Mouse (Mus musculus) midbrain, embryonic 14.5 days (tissue): ENCODE data around the gene Gpr19. TPM values are rescaled to one million over a fixed set of nuclear protein-coding genes. Genes with fewer than 3 reads are reported as not detected.

Experiments
- ATAC-seq: fragments of 200-750 bp; cut with Nextera tagmentation; 2 replicates; pipeline ENCODE4 v1.8.0; 2017; ENCODE audit warnings: moderate number of reproducible peaks, moderate library complexity; ENCODE audit not compliant: low FRiP score, low TSS enrichment
- DNase-seq: peaks from one replicate; pipeline ENCODE4 v3.0.0-alpha.2; 2015
- H3K27ac ChIP-seq: fragments of 300-500 bp; sonication (generic); replicated peaks from 2 replicates; pipeline ENCODE4 v1.5.1; 2014; ENCODE audit warnings: mild to moderate bottlenecking, low read depth, low read length, moderate library complexity
- H3K27me3 ChIP-seq: fragments of 300-500 bp; sonication (generic); 2 replicates; pipeline ENCODE4 v1.6.1; 2014; ENCODE audit warnings: low read length, control low read depth, mixed read lengths; ENCODE audit not compliant: control insufficient read depth, insufficient read depth
- H3K36me3 ChIP-seq: fragments of 300-500 bp; sonication (generic); 2 replicates; pipeline ENCODE4 v1.6.1; 2014; ENCODE audit warnings: low read length, control low read depth; ENCODE audit not compliant: control insufficient read depth, insufficient read depth
- H3K4me1 ChIP-seq: fragments of 300-500 bp; sonication (generic); 2 replicates; pipeline ENCODE4 v1.6.1; 2014; ENCODE audit warnings: mild to moderate bottlenecking, antibody characterized with exemption, low read length, control low read depth; ENCODE audit not compliant: control insufficient read depth, insufficient read depth
- H3K4me2 ChIP-seq: fragments of 300-500 bp; sonication (generic); 2 replicates; pipeline ENCODE4 v1.6.1; 2014; ENCODE audit warnings: mild to moderate bottlenecking, low read length, moderate library complexity
- H3K4me3 ChIP-seq: fragments of 300-500 bp; sonication (generic); replicated peaks from 2 replicates; pipeline ENCODE4 v1.5.1; 2014; ENCODE audit warnings: low read depth, low read length
- H3K9ac ChIP-seq: fragments of 300-500 bp; sonication (generic); replicated peaks from 2 replicates; pipeline ENCODE4 v1.6.1; 2014; ENCODE audit warnings: mild to moderate bottlenecking, low read length, moderate library complexity
- H3K9me3 ChIP-seq: fragments of 300-500 bp; sonication (generic); 2 replicates; pipeline ENCODE4 v1.6.1; 2016; ENCODE audit warnings: low read length, control low read depth, mixed read lengths; ENCODE audit not compliant: control insufficient read depth
- WGBS: fragments of 180-500 bp; shearing (Covaris S2); extraction: QIAGEN DNeasy Blood & Tissue Kit; methylation state at CpG from one replicate; pipeline ENCODE4 v1.1.7; 2014; 5-methylcytosine and 5-hydroxymethylcytosine counted together
- polyA plus RNA-seq: library from polyadenylated mRNA; unstranded; fragments of >200 nt; fragmentation: Nextera tagmentation; extraction: Ambion mirVana; gene quantifications from 2 replicates; pipeline ENCODE4 v1.2.1, GENCODE M21; 2014

Gene Gpr19
- polyA plus RNA-seq, 1 experiment from 2014 or later: 43.0 TPM

GRCm38 (mm10) chr6:134872236-134872635 lies 26.1 kb downstream of the Gpr19 start:
- no peaks in the 10 kb centered on the region for H3K9me3 ChIP-seq
- H3K36me3 ChIP-seq: peaks cover 58% of the 10 kb centered on the region
- no peaks in the 10 kb centered on the region for H3K4me1 ChIP-seq
- WGBS: 86% methylated on average over 2 of the region's 2 CpGs
- H3K4me2 ChIP-seq: no peak overlapping the region
- H3K27me3 ChIP-seq: no peaks in the 10 kb centered on the region
- ATAC-seq (no peak), DNase-seq (no peak)
- no peak overlapping the region for H3K9ac ChIP-seq
- no peak overlapping the region for H3K4me3 ChIP-seq
- H3K27ac ChIP-seq: no peak overlapping the region

DNA sequence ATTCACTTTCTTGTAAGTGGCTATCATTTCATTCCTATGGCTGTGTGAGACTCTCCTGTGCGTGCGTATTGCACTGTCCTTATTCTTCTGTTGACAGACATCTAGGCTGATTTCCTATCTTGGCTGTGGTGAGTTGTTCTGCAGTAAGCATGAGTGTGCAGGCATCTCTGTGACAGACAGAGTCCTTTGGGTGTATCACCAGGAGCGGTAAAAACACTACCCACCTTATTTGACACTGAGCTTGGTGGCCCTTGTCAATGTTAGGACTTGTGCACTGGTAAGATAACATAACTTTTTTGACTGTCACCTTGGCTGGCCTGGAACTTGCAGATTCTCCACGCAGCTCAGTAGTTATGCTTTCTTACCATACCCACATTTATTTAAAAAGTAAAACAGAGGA lies 27.5 kb downstream of the Gpr19 start:
- H3K9me3 ChIP-seq: no peaks in the 10 kb centered on the region
- no peak overlapping the region for H3K4me3 ChIP-seq
- H3K9ac ChIP-seq: no peak overlapping the region
- no peak overlapping the region for H3K27ac ChIP-seq
- H3K36me3 ChIP-seq: peaks cover 60% of the 10 kb centered on the region
- DNase-seq (no peak), ATAC-seq (no peak)
- no peaks in the 10 kb centered on the region for H3K27me3 ChIP-seq
- H3K4me2 ChIP-seq: no peak overlapping the region
- H3K4me1 ChIP-seq: no peaks in the 10 kb centered on the region
- WGBS: 98% methylated on average over 4 of the region's 4 CpGs

DNA sequence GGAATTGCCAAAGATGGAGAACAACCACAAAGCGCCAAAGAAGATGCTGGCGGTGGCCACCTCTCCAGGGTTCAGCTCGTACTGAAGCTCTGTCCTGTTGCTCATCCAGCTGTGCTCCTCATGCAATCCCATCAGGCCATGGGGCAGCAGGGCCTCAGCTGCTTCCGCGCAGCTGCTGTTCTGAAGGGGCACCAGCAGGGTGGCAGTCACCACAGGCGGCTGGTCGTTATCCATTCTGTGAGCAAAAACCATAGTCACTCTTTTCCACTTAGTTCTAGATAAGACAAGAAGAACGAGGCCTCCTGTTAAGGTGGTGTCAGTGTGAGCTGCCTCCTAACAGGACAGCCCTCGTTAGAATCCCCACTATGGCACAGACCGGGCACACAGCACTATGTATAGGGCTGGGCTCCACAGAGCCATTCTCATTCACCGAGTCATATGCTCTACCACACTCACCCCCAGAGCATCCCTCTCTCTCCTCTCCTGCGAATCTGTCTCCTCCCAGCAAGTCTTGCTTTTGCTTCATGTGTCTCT lies 28.1 kb downstream of the Gpr19 start:
- Histone ChIP-seq H3K9ac (no peak overlapping the region), H3K27me3 (no peaks in the 10 kb centered on the region), H3K4me1 (no peaks in the 10 kb centered on the region), H3K27ac (no peak overlapping the region), H3K4me2 (no peak overlapping the region), H3K9me3 (no peaks in the 10 kb centered on the region), H3K4me3 (no peak overlapping the region), H3K36me3 (peaks cover 57% of the 10 kb centered on the region)
- DNase-seq (no peak), ATAC-seq (no peak)
- 94% methylated on average over 12 of the region's 12 CpGs for WGBS

GRCm38 (mm10) chr6:134867325-134867724 lies 31.1 kb downstream of the Gpr19 start:
- DNase-seq (no peak), ATAC-seq (no peak)
- Histone ChIP-seq H3K36me3 (peaks cover 51% of the 10 kb centered on the region), H3K27me3 (no peaks in the 10 kb centered on the region), H3K27ac (no peak overlapping the region), H3K4me3 (no peak overlapping the region), H3K4me2 (no peak overlapping the region), H3K9me3 (no peaks in the 10 kb centered on the region), H3K9ac (no peak overlapping the region), H3K4me1 (peaks cover 6% of the 10 kb centered on the region; the same call in 1 of the 2 replicates)
- WGBS: 90% methylated on average over 3 of the region's 3 CpGs

DNA sequence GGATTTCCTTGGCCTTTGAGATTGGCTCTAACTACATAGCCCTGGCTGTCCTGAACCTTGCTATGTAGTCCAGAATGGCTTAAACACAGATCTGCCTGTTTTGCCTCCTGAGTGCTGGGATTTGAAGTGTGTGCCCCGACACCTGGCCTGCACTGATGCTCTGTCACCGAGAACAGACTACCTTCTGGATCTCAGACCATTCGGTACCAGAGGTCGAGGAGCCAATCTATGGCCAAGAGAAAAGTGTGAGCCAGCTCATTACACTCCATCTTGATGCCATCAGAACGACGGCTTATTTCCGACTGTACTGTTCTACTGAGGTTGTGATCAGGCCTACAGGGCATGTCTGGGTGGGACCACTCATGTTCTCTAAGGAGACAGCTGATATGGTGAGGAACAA lies 32.3 kb downstream of the Gpr19 start:
- no peak overlapping the region for H3K27ac ChIP-seq
- H3K4me3 ChIP-seq: no peak overlapping the region
- H3K4me2 ChIP-seq: no peak overlapping the region
- no peak overlapping the region for H3K9ac ChIP-seq
- no peaks in the 10 kb centered on the region for H3K9me3 ChIP-seq
- peaks cover 46% of the 10 kb centered on the region for H3K36me3 ChIP-seq
- H3K27me3 ChIP-seq: no peaks in the 10 kb centered on the region
- peaks cover 15% of the 10 kb centered on the region; the same call in 1 of the 2 replicates for H3K4me1 ChIP-seq
- DNase-seq: no peak
- WGBS: 94% methylated on average over 7 of the region's 7 CpGs
- no peak for ATAC-seq

GRCm38 (mm10) chr6:134863146-134863545 lies 35.2 kb downstream of the Gpr19 start:
- peak overlapping the region; percentile 31 for H3K4me3 ChIP-seq
- peak overlapping the region; percentile 43; the same call in 1 of the 2 replicates for H3K9ac ChIP-seq
- H3K9me3 ChIP-seq: no peaks in the 10 kb centered on the region
- peak overlapping the region; percentile 64 for H3K4me2 ChIP-seq
- H3K27ac ChIP-seq: peak overlapping the region; percentile 81
- ATAC-seq (peak; percentile 87), DNase-seq (peak; percentile 98)
- H3K4me1 ChIP-seq: peaks cover 15% of the 10 kb centered on the region; the same call in 1 of the 2 replicates
- peaks cover 19% of the 10 kb centered on the region for H3K36me3 ChIP-seq
- under 1% methylated on average over 19 of the region's 19 CpGs for WGBS
- H3K27me3 ChIP-seq: no peaks in the 10 kb centered on the region

DNA sequence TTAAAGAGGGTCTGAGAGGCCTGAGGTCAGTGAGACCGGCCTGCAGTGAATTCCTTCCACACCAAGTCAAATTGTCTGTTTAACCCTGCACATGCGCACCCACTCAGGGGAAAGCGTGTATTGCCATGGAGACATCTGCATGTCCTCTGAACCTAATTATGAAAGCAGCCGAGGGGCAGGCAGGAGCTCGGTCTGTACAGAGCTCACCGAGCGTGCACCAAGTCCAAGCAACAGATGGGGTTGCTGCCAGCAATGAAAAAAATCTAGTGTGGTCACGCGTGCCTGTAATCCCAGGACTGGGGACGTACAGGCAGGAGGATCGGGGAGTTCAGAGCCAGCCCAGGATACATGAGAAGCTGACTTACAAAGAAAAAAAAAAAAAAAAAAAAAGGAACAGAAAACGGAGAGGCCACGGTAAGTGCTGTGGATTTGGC lies 35.7 kb downstream of the Gpr19 start:
- DNase-seq: peak; percentile 76
- no peaks in the 10 kb centered on the region for H3K9me3 ChIP-seq
- peak overlapping the region; percentile 64 for H3K4me2 ChIP-seq
- peak overlapping the region; percentile 43; the same call in 1 of the 2 replicates for H3K9ac ChIP-seq
- WGBS: 6% methylated on average over 13 of the region's 13 CpGs
- ATAC-seq: peak; percentile 80
- peak overlapping the region; percentile 31 for H3K4me3 ChIP-seq
- H3K27ac ChIP-seq: peak overlapping the region; percentile 81
- no peaks in the 10 kb centered on the region for H3K27me3 ChIP-seq
- H3K36me3 ChIP-seq: peaks cover 15% of the 10 kb centered on the region
- peaks cover 15% of the 10 kb centered on the region; the same call in 1 of the 2 replicates for H3K4me1 ChIP-seq

DNA sequence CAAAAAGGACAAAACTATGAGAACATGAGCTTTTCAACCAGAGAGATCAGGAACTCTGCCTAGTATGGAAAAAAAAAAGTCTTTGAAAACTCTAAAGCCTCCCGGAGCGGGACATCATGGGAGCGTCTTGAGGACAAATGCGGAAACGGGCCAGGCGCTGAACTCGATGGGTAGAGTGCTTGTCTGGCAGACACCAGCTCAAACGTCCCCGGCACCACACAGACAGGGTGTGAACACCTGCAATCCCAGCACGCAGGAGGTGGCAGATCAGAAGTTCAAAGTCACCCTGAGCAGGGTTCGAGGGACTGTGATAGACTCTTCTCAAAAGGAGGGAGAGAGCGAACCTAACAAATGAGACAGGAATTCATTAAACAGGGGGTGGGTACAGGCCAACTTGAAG lies 37.0 kb downstream of the Gpr19 start:
- DNase-seq (no peak), ATAC-seq (no peak)
- WGBS: 88% methylated on average over 12 of the region's 12 CpGs

GRCm38 (mm10) chr6:134860275-134860674 lies 38.1 kb downstream of the Gpr19 start:
- Histone ChIP-seq H3K4me3 (no peak overlapping the region), H3K27me3 (no peaks in the 10 kb centered on the region), H3K9ac (no peak overlapping the region), H3K4me2 (no peak overlapping the region), H3K4me1 (peaks cover 15% of the 10 kb centered on the region; the same call in 1 of the 2 replicates), H3K9me3 (no peaks in the 10 kb centered on the region), H3K36me3 (peaks cover 12% of the 10 kb centered on the region; the same call in 1 of the 2 replicates), H3K27ac (no peak overlapping the region)
- no peak for ATAC-seq
- WGBS: 86% methylated on average over 4 of the region's 4 CpGs
- no peak for DNase-seq

More for the DNA sequence above, 37.0 kb downstream of the Gpr19 start:
- peaks cover 15% of the 10 kb centered on the region; the same call in 1 of the 2 replicates for H3K4me1 ChIP-seq
- H3K36me3 ChIP-seq: peaks cover 17% of the 10 kb centered on the region
- H3K9ac ChIP-seq: no peak overlapping the region
- H3K4me3 ChIP-seq: no peak overlapping the region
- H3K9me3 ChIP-seq: no peaks in the 10 kb centered on the region
- no peak overlapping the region for H3K4me2 ChIP-seq
- 0 out of 2 replicates have a peak overlapping the region, but pooled peaks have one; percentile 81 for H3K27ac ChIP-seq
- no peaks in the 10 kb centered on the region for H3K27me3 ChIP-seq
